Mouse (Mus musculus): ENCODE results near the gene Cnr2. TPM values are rescaled to one million over a fixed set of nuclear protein-coding genes. Genes with fewer than 3 reads are reported as not detected.

Gene Cnr2
- polyA plus RNA-seq, 1 experiment from 2014 or later: 0.51 TPM

GRCm38 (mm10) chr4:135889884-135890283 is 5.3 kb upstream of the Cnr2 start:
- H3K4me3 ChIP-seq (ENCODE audit: low read depth, low read length): no peak overlapping the region
- no peaks in the 10 kb centered on the region for H3K9me3 ChIP-seq (ENCODE audit: control insufficient read depth, low read length)
- H3K27me3 ChIP-seq (ENCODE audit: control insufficient read depth, insufficient read depth, low read length): no peaks in the 10 kb centered on the region
- H3K36me3 ChIP-seq (ENCODE audit: control insufficient read depth, insufficient read depth, low read length): no peaks in the 10 kb centered on the region
- 14% methylated on average over 4 of the region's 4 CpGs for WGBS
- DNase-seq (ENCODE audit: low spot score): peak; percentile 78
- no peak overlapping the region for H3K27ac ChIP-seq (replicated peaks; ENCODE audit: low read depth, low read length)
- no peaks in the 10 kb centered on the region; the same call in 1 of the 2 replicates for H3K4me1 ChIP-seq (ENCODE audit: control insufficient read depth, insufficient read depth, low read length)
- no peak overlapping the region for H3K9ac ChIP-seq (ENCODE audit: low read length)
- no peak for ATAC-seq (ENCODE audit: insufficient number of reproducible peaks, low FRiP score, low TSS enrichment, low read depth)
- H3K4me2 ChIP-seq (ENCODE audit: low read depth, severe bottlenecking): no peak overlapping the region

- ATAC-seq (ENCODE audit: insufficient number of reproducible peaks, low FRiP score, low TSS enrichment, low read depth): no peak
- 72% methylated on average over 2 of the region's 2 CpGs for WGBS
- Histone ChIP-seq H3K27me3 (ENCODE audit: control insufficient read depth, insufficient read depth, low read length) (no peaks in the 10 kb centered on the region), H3K27ac (replicated peaks; ENCODE audit: low read depth, low read length) (no peak overlapping the region), H3K36me3 (ENCODE audit: control insufficient read depth, insufficient read depth, low read length) (no peaks in the 10 kb centered on the region), H3K9ac (ENCODE audit: low read length) (no peak overlapping the region), H3K4me2 (ENCODE audit: low read depth, severe bottlenecking) (no peak overlapping the region), H3K4me1 (ENCODE audit: control insufficient read depth, insufficient read depth, low read length) (no peaks in the 10 kb centered on the region; the same call in 1 of the 2 replicates), H3K9me3 (ENCODE audit: control insufficient read depth, low read length) (no peaks in the 10 kb centered on the region), H3K4me3 (ENCODE audit: low read depth, low read length) (no peak overlapping the region)
- no peak for DNase-seq (ENCODE audit: low spot score)
These were observed 3.7 kb upstream of the Cnr2 start for GRCm38 (mm10) chr4:135891539-135891938.

- H3K4me2 ChIP-seq (ENCODE audit: low read depth, severe bottlenecking): no peak overlapping the region
- H3K4me1 ChIP-seq (ENCODE audit: control insufficient read depth, insufficient read depth, low read length): no peaks in the 10 kb centered on the region; the same call in 1 of the 2 replicates
- no peak overlapping the region for H3K9ac ChIP-seq (ENCODE audit: low read length)
- no peaks in the 10 kb centered on the region for H3K27me3 ChIP-seq (ENCODE audit: control insufficient read depth, insufficient read depth, low read length)
- 37% methylated on average over 4 of the region's 4 CpGs for WGBS
- no peak for DNase-seq (ENCODE audit: low spot score)
- H3K9me3 ChIP-seq (ENCODE audit: control insufficient read depth, low read length): no peaks in the 10 kb centered on the region
- H3K4me3 ChIP-seq (ENCODE audit: low read depth, low read length): no peak overlapping the region
- H3K27ac ChIP-seq (replicated peaks; ENCODE audit: low read depth, low read length): no peak overlapping the region
- no peak for ATAC-seq (ENCODE audit: insufficient number of reproducible peaks, low FRiP score, low TSS enrichment, low read depth)
- H3K36me3 ChIP-seq (ENCODE audit: control insufficient read depth, insufficient read depth, low read length): no peaks in the 10 kb centered on the region
These were observed 2.3 kb upstream of the Cnr2 start for GRCm38 (mm10) chr4:135892884-135893283.

- H3K36me3 ChIP-seq (ENCODE audit: control insufficient read depth, insufficient read depth, low read length): no peaks in the 10 kb centered on the region
- H3K9me3 ChIP-seq (ENCODE audit: control insufficient read depth, low read length): no peaks in the 10 kb centered on the region
- H3K4me2 ChIP-seq (ENCODE audit: low read depth, severe bottlenecking): no peak overlapping the region
- DNase-seq (ENCODE audit: low spot score) (no peak), ATAC-seq (ENCODE audit: insufficient number of reproducible peaks, low FRiP score, low TSS enrichment, low read depth) (no peak)
- no peak overlapping the region for H3K27ac ChIP-seq (replicated peaks; ENCODE audit: low read depth, low read length)
- H3K9ac ChIP-seq (ENCODE audit: low read length): no peak overlapping the region
- H3K4me1 ChIP-seq (ENCODE audit: control insufficient read depth, insufficient read depth, low read length): no peaks in the 10 kb centered on the region; the same call in 1 of the 2 replicates
- H3K4me3 ChIP-seq (ENCODE audit: low read depth, low read length): no peak overlapping the region
- H3K27me3 ChIP-seq (ENCODE audit: control insufficient read depth, insufficient read depth, low read length): no peaks in the 10 kb centered on the region
- WGBS: 84% methylated on average over 6 of the region's 6 CpGs
These were observed 963 bp downstream of the Cnr2 start for GRCm38 (mm10) chr4:135896157-135896556.

GRCm38 (mm10) chr4:135898380-135899049 is 3.3 kb downstream of the Cnr2 start:
- H3K4me2 ChIP-seq (ENCODE audit: low read depth, severe bottlenecking): no peak overlapping the region
- no peak overlapping the region for H3K27ac ChIP-seq (replicated peaks; ENCODE audit: low read depth, low read length)
- H3K4me3 ChIP-seq (ENCODE audit: low read depth, low read length): no peak overlapping the region
- H3K4me1 ChIP-seq (ENCODE audit: control insufficient read depth, insufficient read depth, low read length): no peaks in the 10 kb centered on the region
- H3K36me3 ChIP-seq (ENCODE audit: control insufficient read depth, insufficient read depth, low read length): no peaks in the 10 kb centered on the region
- H3K27me3 ChIP-seq (ENCODE audit: control insufficient read depth, insufficient read depth, low read length): no peaks in the 10 kb centered on the region
- ATAC-seq (ENCODE audit: insufficient number of reproducible peaks, low FRiP score, low TSS enrichment, low read depth) (no peak), DNase-seq (ENCODE audit: low spot score) (no peak)
- H3K9ac ChIP-seq (ENCODE audit: low read length): no peak overlapping the region
- H3K9me3 ChIP-seq (ENCODE audit: control insufficient read depth, low read length): no peaks in the 10 kb centered on the region
- 69% methylated on average over 8 of the region's 9 CpGs for WGBS

- H3K4me3 ChIP-seq (ENCODE audit: low read depth, low read length): no peak overlapping the region
- no peak overlapping the region for H3K9ac ChIP-seq (ENCODE audit: low read length)
- H3K4me1 ChIP-seq (ENCODE audit: control insufficient read depth, insufficient read depth, low read length): no peaks in the 10 kb centered on the region
- DNase-seq (ENCODE audit: low spot score) (no peak), ATAC-seq (ENCODE audit: insufficient number of reproducible peaks, low FRiP score, low TSS enrichment, low read depth) (no peak)
- no peak overlapping the region for H3K4me2 ChIP-seq (ENCODE audit: low read depth, severe bottlenecking)
- 83% methylated on average over 7 of the region's 7 CpGs for WGBS
- no peak overlapping the region for H3K27ac ChIP-seq (replicated peaks; ENCODE audit: low read depth, low read length)
- H3K36me3 ChIP-seq (ENCODE audit: control insufficient read depth, insufficient read depth, low read length): no peaks in the 10 kb centered on the region
- H3K27me3 ChIP-seq (ENCODE audit: control insufficient read depth, insufficient read depth, low read length): no peaks in the 10 kb centered on the region
- no peaks in the 10 kb centered on the region for H3K9me3 ChIP-seq (ENCODE audit: control insufficient read depth, low read length)
These were observed 3.9 kb downstream of the Cnr2 start for GRCm38 (mm10) chr4:135899050-135899448.

- Histone ChIP-seq H3K9me3 (ENCODE audit: control insufficient read depth, low read length) (no peaks in the 10 kb centered on the region), H3K4me3 (ENCODE audit: low read depth, low read length) (no peak overlapping the region), H3K27me3 (ENCODE audit: control insufficient read depth, insufficient read depth, low read length) (no peaks in the 10 kb centered on the region), H3K4me2 (ENCODE audit: low read depth, severe bottlenecking) (no peak overlapping the region), H3K4me1 (ENCODE audit: control insufficient read depth, insufficient read depth, low read length) (no peaks in the 10 kb centered on the region), H3K27ac (replicated peaks; ENCODE audit: low read depth, low read length) (no peak overlapping the region), H3K36me3 (ENCODE audit: control insufficient read depth, insufficient read depth, low read length) (no peaks in the 10 kb centered on the region), H3K9ac (ENCODE audit: low read length) (no peak overlapping the region)
- 84% methylated on average over 5 of the region's 5 CpGs for WGBS
- DNase-seq (ENCODE audit: low spot score) (no peak), ATAC-seq (ENCODE audit: insufficient number of reproducible peaks, low FRiP score, low TSS enrichment, low read depth) (no peak)
These were observed 4.8 kb downstream of the Cnr2 start for GRCm38 (mm10) chr4:135900008-135900407.

GRCm38 (mm10) chr4:135902606-135903242 is 7.5 kb downstream of the Cnr2 start:
- no peak overlapping the region for H3K4me2 ChIP-seq (ENCODE audit: low read depth, severe bottlenecking)
- H3K4me1 ChIP-seq (ENCODE audit: control insufficient read depth, insufficient read depth, low read length): no peaks in the 10 kb centered on the region
- no peaks in the 10 kb centered on the region for H3K36me3 ChIP-seq (ENCODE audit: control insufficient read depth, insufficient read depth, low read length)
- ATAC-seq (ENCODE audit: insufficient number of reproducible peaks, low FRiP score, low TSS enrichment, low read depth): no peak
- no peak overlapping the region for H3K27ac ChIP-seq (replicated peaks; ENCODE audit: low read depth, low read length)
- no peak overlapping the region for H3K9ac ChIP-seq (ENCODE audit: low read length)
- H3K4me3 ChIP-seq (ENCODE audit: low read depth, low read length): no peak overlapping the region
- H3K9me3 ChIP-seq (ENCODE audit: control insufficient read depth, low read length): no peaks in the 10 kb centered on the region
- H3K27me3 ChIP-seq (ENCODE audit: control insufficient read depth, insufficient read depth, low read length): no peaks in the 10 kb centered on the region
- 86% methylated on average over 4 of the region's 4 CpGs for WGBS
- no peak for DNase-seq (ENCODE audit: low spot score)
